Mouse (Mus musculus) embryonic fibroblast, embryonic 13.5 days (primary cell): ENCODE results near the gene Csde1. TPM values are rescaled to one million over a fixed set of nuclear protein-coding genes. Genes with fewer than 3 reads are reported as not detected.
A peak's percentile ranks its signal among the peaks of the same experiment; 100 is the strongest.

Source experiments
- H3K27ac ChIP-seq: 2 replicates; pipeline ENCODE4 v1.5.1; 2012; ENCODE audit warnings: low read length, control low read depth, inconsistent platforms; ENCODE audit not compliant: insufficient read depth
- H3K4me1 ChIP-seq: 2 replicates; pipeline ENCODE4 v1.6.1; 2011; ENCODE audit warnings: low read length; ENCODE audit not compliant: control insufficient read depth, insufficient read depth
- H3K4me3 ChIP-seq: 2 replicates; pipeline ENCODE4 v1.5.1; 2011; ENCODE audit warnings: mild to moderate bottlenecking, control low read depth, low read length; ENCODE audit not compliant: insufficient read depth
- CTCF ChIP-seq: IDR thresholded peaks from 2 replicates; pipeline ENCODE4 v1.5.1; 2011; ENCODE audit warnings: mild to moderate bottlenecking, control low read depth, low read length, moderate library complexity, borderline replicate concordance; ENCODE audit not compliant: insufficient read depth
- POLR2A ChIP-seq: IDR thresholded peaks from 2 replicates; pipeline ENCODE4 v1.6.1; 2011; ENCODE audit warnings: low read depth, mild to moderate bottlenecking, control low read depth, low read length, moderate library complexity
- polyA plus RNA-seq: library from polyadenylated mRNA; stranded (reverse); fragments of >200 nt; gene quantifications from 2 replicates; pipeline ENCODE4 v1.2.4, GENCODE M21; 2011; ENCODE audit warnings: low read depth; ENCODE audit not compliant: missing spikeins, insufficient read length

The Csde1 gene
- polyA plus RNA-seq, 1 experiment = 496 TPM

- Histone ChIP-seq H3K4me1 (peaks cover 13% of the 10 kb centered on the region), H3K27ac (peak overlapping the region; percentile 74), H3K4me3 (no peak overlapping the region)
- TF ChIP-seq POLR2A (0 out of 2 replicates have a peak, but pooled peaks have one; percentile 18), CTCF (no peak)
Observed at GRCm38 (mm10) chr3:102997591-102997990, 22.6 kb upstream of the Csde1 start.

- no peak overlapping the region for H3K4me3 ChIP-seq
- H3K27ac ChIP-seq = no peak overlapping the region
- peaks cover 9% of the 10 kb centered on the region for H3K4me1 ChIP-seq
- no peak for TF ChIP-seq CTCF
- TF ChIP-seq POLR2A = no peak
Observed at GRCm38 (mm10) chr3:103001595-103001994, 18.6 kb upstream of the Csde1 start.

GRCm38 (mm10) chr3:103017350-103017749 lies 2.9 kb upstream of the Csde1 start:
- no peak overlapping the region for H3K27ac ChIP-seq
- H3K4me3 ChIP-seq = no peak overlapping the region
- TF ChIP-seq POLR2A = no peak
- TF ChIP-seq CTCF = no peak
- no peaks in the 10 kb centered on the region for H3K4me1 ChIP-seq

GRCm38 (mm10) chr3:103019462-103019861 lies 764 bp upstream of the Csde1 start:
- no peaks in the 10 kb centered on the region; the same call in 1 of the 2 replicates for H3K4me1 ChIP-seq
- H3K4me3 ChIP-seq = no peak overlapping the region
- TF ChIP-seq CTCF (no peak), POLR2A (no peak)
- H3K27ac ChIP-seq = peak overlapping the region; percentile 90; the same call in 1 of the 2 replicates

- no peak for TF ChIP-seq CTCF
- no peak for TF ChIP-seq POLR2A
- Histone ChIP-seq H3K4me3 (peak overlapping the region; percentile 84), H3K27ac (peak overlapping the region; percentile 85), H3K4me1 (no peaks in the 10 kb centered on the region; the same call in 1 of the 2 replicates)
Observed at GRCm38 (mm10) chr3:103020943-103021638, 865 bp downstream of the Csde1 start.

- Histone ChIP-seq H3K4me3 (no peak overlapping the region), H3K4me1 (no peaks in the 10 kb centered on the region; the same call in 1 of the 2 replicates), H3K27ac (no peak overlapping the region)
- TF ChIP-seq POLR2A (no peak), CTCF (no peak)
Observed at GRCm38 (mm10) chr3:103026174-103026573, 5.9 kb downstream of the Csde1 start.

- H3K4me1 ChIP-seq = no peaks in the 10 kb centered on the region
- TF ChIP-seq CTCF = no peak
- no peak overlapping the region for H3K4me3 ChIP-seq
- H3K27ac ChIP-seq = no peak overlapping the region
Observed at GRCm38 (mm10) chr3:103040285-103040684, 20.1 kb downstream of the Csde1 start.

- H3K27ac ChIP-seq = no peak overlapping the region
- H3K4me3 ChIP-seq = no peak overlapping the region
- H3K4me1 ChIP-seq = no peaks in the 10 kb centered on the region
- TF ChIP-seq CTCF = no peak
- TF ChIP-seq POLR2A = no peak
Observed at GRCm38 (mm10) chr3:103040861-103041379, 20.7 kb downstream of the Csde1 start.

GRCm38 (mm10) chr3:103056016-103056595 lies 35.9 kb downstream of the Csde1 start:
- TF ChIP-seq POLR2A (no peak), CTCF (no peak)
- Histone ChIP-seq H3K4me3 (no peak overlapping the region), H3K27ac (no peak overlapping the region), H3K4me1 (no peaks in the 10 kb centered on the region)

GRCm38 (mm10) chr3:103057752-103058151 lies 37.5 kb downstream of the Csde1 start:
- TF ChIP-seq POLR2A = no peak
- TF ChIP-seq CTCF = no peak
- no peaks in the 10 kb centered on the region for H3K4me1 ChIP-seq
- peak overlapping the region; percentile 60 for H3K27ac ChIP-seq
- no peak overlapping the region for H3K4me3 ChIP-seq
